Mouse (Mus musculus) kidney, adult 10 weeks (tissue): Measurements from ENCODE around the gene Cpb2. TPM values are rescaled to one million over a fixed set of nuclear protein-coding genes. Genes with fewer than 3 reads are reported as not detected.

Experiments used
- polyA plus RNA-seq: library from polyadenylated mRNA; stranded (reverse); fragments of 350-450 nt; fragmentation: Illumina TruSeq; extraction: RNeasy Lipid Tissue Mini Kit (QIAGEN cat#74804); gene quantifications from one replicate; pipeline ENCODE4 v1.2.3, GENCODE M21; 2014; ENCODE audit warnings: low read depth, low replicate concordance

The Cpb2 gene
- polyA plus RNA-seq: 9.9 TPM

DNA sequence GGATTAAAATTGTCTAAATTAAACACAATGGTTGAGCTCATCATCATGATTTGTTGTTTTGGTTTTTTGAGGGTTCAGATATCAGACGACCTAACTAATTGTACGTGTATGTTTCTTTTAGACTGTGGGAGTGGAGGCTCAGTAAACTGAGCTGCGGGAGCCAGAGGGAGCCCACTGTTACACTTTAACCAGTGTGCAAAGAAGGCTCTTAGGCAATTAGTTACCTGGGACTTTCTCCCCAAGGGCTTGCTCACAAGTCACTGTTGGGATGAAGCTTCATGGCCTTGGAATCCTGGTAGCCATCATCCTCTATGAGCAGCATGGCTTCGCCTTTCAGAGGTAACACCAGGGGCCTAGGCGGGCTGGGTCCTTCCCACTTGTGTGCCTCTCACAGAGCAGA lies at the start of gene Cpb2:
TSS of gene Cpb2 (plus strand) at position 201 of the 400 bp plus-strand sequence.

DNA sequence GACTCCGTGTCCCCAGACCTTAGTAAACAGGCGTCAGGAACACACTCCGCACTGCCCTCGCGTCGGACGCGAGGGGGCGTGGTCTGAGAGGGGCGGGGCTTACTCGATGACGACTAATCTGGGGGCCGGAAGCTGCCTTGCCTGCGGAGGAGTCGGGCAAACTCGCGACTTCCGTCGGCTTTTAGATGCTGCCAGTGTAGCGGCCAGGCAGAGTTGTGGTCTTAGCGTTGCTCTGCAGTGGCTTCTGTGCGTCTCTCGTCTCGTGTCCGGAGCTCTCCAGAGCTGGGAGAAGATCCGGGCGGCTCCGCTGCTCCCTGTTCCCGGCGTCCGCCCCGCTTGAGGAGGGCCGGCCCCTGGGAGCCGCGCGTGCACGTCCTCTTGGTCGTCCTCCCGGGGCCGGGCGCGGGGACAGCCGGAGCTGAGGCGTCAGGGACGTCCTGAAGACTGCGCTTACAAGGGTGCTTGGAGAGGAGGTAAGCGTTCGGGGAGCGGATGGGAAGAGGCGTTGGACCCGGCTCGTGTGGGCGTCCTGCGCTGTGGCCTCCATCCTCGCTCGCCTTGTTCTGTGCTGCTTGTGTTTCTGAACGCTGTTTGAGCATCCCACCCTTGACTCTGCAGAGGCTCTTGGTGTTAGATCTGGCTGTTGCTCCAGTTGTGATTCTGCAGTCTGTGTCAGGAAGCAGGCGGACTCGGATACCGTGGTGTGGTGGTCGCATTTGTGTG lies 42.3 kb downstream of the Cpb2 start, which contains the start of gene Zc3h13:
TSS of gene Zc3h13 (plus strand) at position 181 of the 723 bp plus-strand sequence.

Other genes starting within 250 kb of the Cpb2 start
- gene Rubcnl, start 226.3 kb upstream of the Cpb2 start, polyA plus RNA-seq: not detected
- gene Lrrc63, start 111.4 kb upstream of the Cpb2 start, polyA plus RNA-seq: not detected
- gene Lcp1, start 111.2 kb upstream of the Cpb2 start, polyA plus RNA-seq: 29.7 TPM
- gene Zc3h13, start 42.1 kb downstream of the Cpb2 start, polyA plus RNA-seq: 15.4 TPM
- not detected for gene Siah3, start 213.7 kb downstream of the Cpb2 start, polyA plus RNA-seq